Mouse (Mus musculus) ZHBTc4 (cell line): ENCODE data around the gene Rgs8.

ENCODE experiments used
- DNase-seq: peaks from one replicate; pipeline ENCODE4 v3.0.0-alpha.2; 2011; ENCODE audit warnings: low read depth, low spot score

Rgs8 gene

GRCm38 (mm10) chr1:153704996-153705395, 52.2 kb downstream of the Rgs8 start:
- DNase-seq, result peak; percentile 78

- DNase-seq, result peak; percentile 34
Measured at GRCm38 (mm10) chr1:153708626-153709025, 55.8 kb downstream of the Rgs8 start.

GRCm38 (mm10) chr1:153709451-153709850, 56.6 kb downstream of the Rgs8 start:
- no peak for DNase-seq

- DNase-seq, result no peak
Measured at GRCm38 (mm10) chr1:153711544-153712262, 58.9 kb downstream of the Rgs8 start.

- DNase-seq, result no peak
Measured at GRCm38 (mm10) chr1:153712633-153713032, 59.8 kb downstream of the Rgs8 start.

- no peak for DNase-seq
Measured at GRCm38 (mm10) chr1:153717990-153718389, 65.2 kb downstream of the Rgs8 start.

GRCm38 (mm10) chr1:153720935-153721334, 68.1 kb downstream of the Rgs8 start:
- DNase-seq, result no peak

- no peak for DNase-seq
Measured at GRCm38 (mm10) chr1:153721565-153722310, 68.9 kb downstream of the Rgs8 start.

- DNase-seq, result no peak
Measured at GRCm38 (mm10) chr1:153723426-153723825, 70.6 kb downstream of the Rgs8 start.

GRCm38 (mm10) chr1:153726636-153727035, 73.8 kb downstream of the Rgs8 start:
- DNase-seq, result no peak

- DNase-seq, result no peak
Measured at GRCm38 (mm10) chr1:153729806-153730205, 77.0 kb downstream of the Rgs8 start.

GRCm38 (mm10) chr1:153730671-153731070, 77.8 kb downstream of the Rgs8 start:
- no peak for DNase-seq

- no peak for DNase-seq
Measured at GRCm38 (mm10) chr1:153733181-153733580, 80.4 kb downstream of the Rgs8 start.

- DNase-seq, result no peak
Measured at GRCm38 (mm10) chr1:153734866-153735265, 82.0 kb downstream of the Rgs8 start.

GRCm38 (mm10) chr1:153736096-153736495, 83.3 kb downstream of the Rgs8 start:
- DNase-seq, result no peak

- peak; percentile 64 for DNase-seq
Measured at GRCm38 (mm10) chr1:153737101-153738085, 84.6 kb downstream of the Rgs8 start.

- peak; percentile 44 for DNase-seq
Measured at GRCm38 (mm10) chr1:153739437-153740015, 86.7 kb downstream of the Rgs8 start.

GRCm38 (mm10) chr1:153740145-153740544, 87.3 kb downstream of the Rgs8 start, which contains the start of gene Rgs16:
Gene Rgs16, plus strand, starts transcription at chr1:153740349.
- DNase-seq, result peak; percentile 89

GRCm38 (mm10) chr1:153740775-153741400, 88.1 kb downstream of the Rgs8 start:
- DNase-seq, result peak; percentile 36

- no peak for DNase-seq
Measured at GRCm38 (mm10) chr1:153741551-153742316, 88.9 kb downstream of the Rgs8 start.
